Mouse (Mus musculus): Measurements from ENCODE around the gene Lipf.

Lipf gene

GRCm38 (mm10) chr19:33960887-33961286 is at the start of gene Lipf:
Lipf (plus strand) TSS chr19:33961187.
- no peak for DNase-seq (ENCODE audit: low spot score)

- DNase-seq (ENCODE audit: low spot score) = no peak
These were observed 36.9 kb upstream of the Lipf start for GRCm38 (mm10) chr19:33924099-33924498.

GRCm38 (mm10) chr19:33979007-33979406 is 18.0 kb downstream of the Lipf start:
- no peak for DNase-seq (ENCODE audit: low spot score)

DNA sequence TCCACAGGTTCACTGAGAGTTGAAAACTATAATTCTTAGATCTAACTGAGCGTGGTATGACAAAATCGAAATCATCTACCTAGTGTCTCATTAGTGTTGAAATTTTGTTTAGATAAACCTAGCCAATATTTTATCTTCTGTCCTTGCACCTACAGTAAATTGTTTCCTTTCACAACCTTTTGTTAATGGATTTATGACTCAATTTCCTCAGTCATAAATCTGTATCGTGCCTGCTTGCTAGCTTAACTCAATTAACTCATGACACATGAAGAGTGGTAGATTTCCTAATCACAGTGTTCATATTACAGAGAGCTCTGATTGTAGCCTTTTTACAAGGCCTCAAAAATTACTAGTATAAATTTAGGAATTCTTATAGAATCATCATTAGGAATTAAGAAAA is 22.1 kb downstream of the Lipf start:
- no peak for DNase-seq (ENCODE audit: low spot score)

- DNase-seq (ENCODE audit: low spot score) = no peak
These were observed 47.0 kb downstream of the Lipf start, which contains the start of gene Lipk for GRCm38 (mm10) chr19:34008002-34008401. Lipk (plus strand) TSS chr19:34008290.

DNA sequence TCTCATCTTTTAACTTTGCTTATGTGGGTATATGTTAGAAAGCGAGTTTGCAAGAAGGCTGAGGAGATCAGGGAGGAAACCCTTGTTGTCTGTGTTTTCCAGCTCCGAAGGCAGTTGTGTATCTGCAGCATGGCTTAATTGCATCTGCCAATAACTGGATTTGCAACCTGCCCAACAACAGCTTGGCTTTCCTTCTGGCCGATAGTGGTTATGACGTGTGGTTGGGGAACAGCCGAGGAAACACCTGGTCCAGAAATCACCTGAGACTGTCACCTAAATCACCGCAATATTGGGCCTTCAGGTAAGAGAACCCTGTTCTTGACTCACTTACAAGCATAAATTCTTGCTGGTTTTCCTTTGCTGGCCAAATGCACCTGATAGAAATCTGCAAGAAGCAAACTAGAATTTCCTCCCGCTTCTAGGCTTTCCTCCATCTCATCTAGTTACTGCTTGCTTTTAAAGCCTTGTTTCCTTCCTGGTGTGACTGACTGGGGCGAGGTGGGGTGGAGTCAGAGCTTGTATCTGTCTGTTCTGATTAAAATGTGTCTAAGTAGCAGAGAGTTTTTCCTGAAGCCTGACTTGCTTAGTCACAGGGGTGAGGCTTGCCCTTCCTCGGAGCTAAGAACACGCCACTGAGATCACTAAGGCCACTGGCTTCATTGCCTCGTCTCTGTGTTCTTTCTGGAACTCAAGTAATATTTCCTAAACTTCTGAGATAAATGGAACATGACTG is 60.6 kb downstream of the Lipf start:
- peak; percentile 54 for DNase-seq (ENCODE audit: low spot score)

GRCm38 (mm10) chr19:34022759-34023158 is 61.8 kb downstream of the Lipf start:
- DNase-seq (ENCODE audit: low spot score) = no peak
